Mouse (Mus musculus) myocyte (in vitro differentiated cells): ENCODE results near the gene Dock1. TPM values are rescaled to one million over a fixed set of nuclear protein-coding genes. Genes with fewer than 3 reads are reported as not detected.

Experiments
- H3K27me3 ChIP-seq: one replicate; pipeline ENCODE4 v1.6.1; 2011; ENCODE audit not compliant: control insufficient read depth, insufficient read depth, insufficient read length
- H3K36me3 ChIP-seq: one replicate; pipeline ENCODE4 v1.6.1; 2011; ENCODE audit not compliant: control insufficient read depth, insufficient read depth
- H3K4me2 ChIP-seq: one replicate; pipeline ENCODE4 v1.6.1; 2011; ENCODE audit warnings: low read depth, control low read depth
- H3K4me3 ChIP-seq: one replicate; pipeline ENCODE4 v1.5.1; 2011; ENCODE audit warnings: mild to moderate bottlenecking, control low read depth, moderate library complexity
- H3K79me2 ChIP-seq: one replicate; pipeline ENCODE4 v1.6.1; 2011; ENCODE audit not compliant: control insufficient read depth, insufficient read depth
- H3ac ChIP-seq: one replicate; pipeline ENCODE4 v1.6.1; 2011; ENCODE audit not compliant: control insufficient read depth, insufficient read length
- CEBPB ChIP-seq: IDR thresholded peaks from 2 replicates; pipeline ENCODE4 v1.6.1; 2011; ENCODE audit warnings: mild to moderate bottlenecking, moderate library complexity; ENCODE audit not compliant: poor library complexity, insufficient read depth, severe bottlenecking
- E2F4 ChIP-seq: IDR thresholded peaks from one replicate; pipeline ENCODE4 v1.6.1; 2011; ENCODE audit warnings: mild to moderate bottlenecking, control low read depth, moderate library complexity; ENCODE audit not compliant: insufficient read depth
- MAX ChIP-seq: IDR thresholded peaks from one replicate; pipeline ENCODE4 v1.6.1; 2011; ENCODE audit warnings: low read depth, mild to moderate bottlenecking, control low read depth
- MYOD1 ChIP-seq, 3 experiments: IDR thresholded peaks; one replicate each; pipeline ENCODE4 v1.6.1; 2011; ENCODE audit warnings: control low read depth in 2 of 3, low read depth in 2 of 3, mild to moderate bottlenecking in 2 of 3, moderate library complexity in 1 of 3; ENCODE audit not compliant: insufficient read length in 2 of 3, control insufficient read depth in 1 of 3
- MYOG ChIP-seq, 3 experiments: IDR thresholded peaks; one replicate each; pipeline ENCODE4 v1.6.1; 2011; ENCODE audit warnings: control low read depth in 2 of 3, low read depth in 2 of 3, mild to moderate bottlenecking in 2 of 3; ENCODE audit not compliant: insufficient read length in 2 of 3, control insufficient read depth in 1 of 3, insufficient read depth in 1 of 3
- POLR2A ChIP-seq: IDR thresholded peaks from one replicate; pipeline ENCODE4 v1.6.1; 2011; ENCODE audit warnings: low read depth, mild to moderate bottlenecking, control low read depth, moderate library complexity; ENCODE audit not compliant: insufficient read length
- POLR2AphosphoS2 ChIP-seq: IDR thresholded peaks from one replicate; pipeline ENCODE4 v1.6.1; 2011; ENCODE audit warnings: low read depth, control low read depth; ENCODE audit not compliant: insufficient read length
- REST ChIP-seq: IDR thresholded peaks from one replicate; pipeline ENCODE4 v1.6.1; 2011; ENCODE audit warnings: mild to moderate bottlenecking, control low read depth, moderate library complexity; ENCODE audit not compliant: insufficient read depth, insufficient read length
- SRF ChIP-seq: IDR thresholded peaks from one replicate; pipeline ENCODE4 v1.6.1; 2011; ENCODE audit warnings: low read depth; ENCODE audit not compliant: control insufficient read depth, insufficient read length
- TCF12 ChIP-seq: IDR thresholded peaks from one replicate; pipeline ENCODE4 v1.6.1; 2011; ENCODE audit warnings: mild to moderate bottlenecking, control low read depth; ENCODE audit not compliant: poor library complexity, insufficient read depth, severe bottlenecking
- TCF3 ChIP-seq: IDR thresholded peaks from one replicate; pipeline ENCODE4 v1.6.1; 2011; ENCODE audit warnings: low read depth, control low read depth; ENCODE audit not compliant: insufficient read length
- USF1 ChIP-seq: IDR thresholded peaks from one replicate; pipeline ENCODE4 v1.6.1; 2011; ENCODE audit warnings: low read depth, mild to moderate bottlenecking, control low read depth, moderate library complexity
- polyA plus RNA-seq: library from polyadenylated mRNA; unstranded; fragments of >200 nt; fragmentation: generic; extraction: Trizol; gene quantifications from one replicate; pipeline ENCODE4 v1.2.1, GENCODE M21; 2012; ENCODE audit warnings: missing spikeins

Dock1 gene
- polyA plus RNA-seq, 1 experiment = 6.2 TPM

DNA sequence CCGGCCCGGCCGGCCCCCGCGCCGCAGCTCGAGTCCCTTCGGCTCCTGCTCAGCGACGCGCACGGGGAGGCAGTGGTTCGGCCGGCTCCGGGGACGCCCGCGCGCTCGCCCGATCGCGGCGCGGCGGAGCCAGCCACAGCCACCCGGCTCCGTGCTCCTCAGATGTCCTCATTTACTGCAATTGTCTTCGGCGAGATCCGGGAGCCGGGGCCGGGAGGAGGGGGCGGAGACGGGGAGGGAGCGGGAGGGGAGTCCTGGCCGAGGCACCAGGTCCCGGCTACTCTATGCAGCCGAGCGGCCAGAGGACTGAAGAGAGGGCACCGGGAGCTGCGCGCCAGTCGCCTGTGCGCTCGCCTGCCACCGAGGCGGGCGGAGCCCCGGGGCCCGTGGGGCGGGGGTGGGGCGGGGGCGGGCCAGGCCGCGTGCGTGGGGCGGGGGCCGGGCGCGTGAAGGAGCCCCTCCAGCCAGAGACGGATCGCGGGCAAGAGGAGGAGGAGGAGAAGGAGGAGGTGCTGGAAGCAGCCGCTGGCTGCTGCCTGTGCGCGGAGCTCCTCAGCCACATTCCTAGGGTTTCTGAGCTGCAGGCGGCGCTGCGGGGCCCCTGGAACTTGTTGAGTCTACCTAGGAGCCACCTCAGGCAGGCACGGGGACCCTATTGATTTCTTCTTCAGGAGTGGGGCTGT lies 267.6 kb downstream of the Dock1 start, which contains the start of gene Fam196a:
Gene Fam196a (minus strand): TSS at position 504 of the 683 bp plus-strand sequence.
- Histone ChIP-seq H3K4me2 (no peak within 1 kb of the TSS), H3K36me3 (no peaks in the 10 kb centered on the region), H3ac (no peak within 1 kb of the TSS), H3K4me3 (no peak within 1 kb of the TSS), H3K79me2 (no peaks in the 10 kb centered on the region), H3K27me3 (no peaks in the 10 kb centered on the region)
- no peak for TF ChIP-seq REST
- no peak for TF ChIP-seq POLR2AphosphoS2
- TF ChIP-seq E2F4 = no peak
- TF ChIP-seq MYOD1 (IDR thresholded peaks at IDR 0.05; ENCODE audit: control insufficient read depth in 1 of 3, insufficient read length in 2 of 3, low read depth in 2 of 3) = no peak
- no peak for TF ChIP-seq MYOG (IDR thresholded peaks at IDR 0.05; ENCODE audit: control insufficient read depth in 1 of 3, insufficient read depth in 1 of 3, insufficient read length in 2 of 3, low read depth in 2 of 3)
- TF ChIP-seq SRF = no peak
- TF ChIP-seq CEBPB = no peak
- TF ChIP-seq TCF12 = no peak
- TF ChIP-seq MAX = no peak
- TF ChIP-seq TCF3 = no peak
- TF ChIP-seq POLR2A = no peak
- no peak for TF ChIP-seq USF1

- H3K4me2 ChIP-seq = no peak overlapping the region
- no peak overlapping the region for H3ac ChIP-seq
- no peaks in the 10 kb centered on the region for H3K36me3 ChIP-seq
- H3K79me2 ChIP-seq = no peaks in the 10 kb centered on the region
- TF ChIP-seq SRF = no peak
- TF ChIP-seq POLR2AphosphoS2 = no peak
- TF ChIP-seq MYOD1 (IDR thresholded peaks at IDR 0.05; ENCODE audit: control insufficient read depth in 1 of 3, insufficient read length in 2 of 3, low read depth in 2 of 3) = no peak
- TF ChIP-seq TCF12 = no peak
- H3K27me3 ChIP-seq = no peaks in the 10 kb centered on the region
- no peak overlapping the region for H3K4me3 ChIP-seq
Measured at GRCm38 (mm10) chr7:134941891-134942290, 271.4 kb downstream of the Dock1 start.

DNA sequence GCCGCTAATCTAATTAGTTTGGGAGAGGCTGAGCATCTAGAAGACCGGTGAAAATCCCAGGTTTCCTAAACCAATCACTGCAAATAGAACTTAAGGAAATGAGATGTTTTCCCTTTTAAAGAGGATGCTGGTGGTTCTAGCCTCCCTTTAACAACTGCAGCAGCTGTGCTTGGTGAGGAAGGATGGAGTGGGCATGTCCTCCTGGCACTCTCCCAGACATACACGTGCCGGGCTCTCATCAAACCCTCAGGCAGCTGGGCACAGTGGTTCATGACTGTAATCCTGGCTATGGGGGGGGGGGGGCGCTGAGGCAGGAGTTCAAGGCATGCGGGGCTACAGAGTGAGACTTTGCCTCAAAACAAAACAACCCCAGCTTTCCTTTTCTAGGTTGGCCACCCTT lies 272.6 kb downstream of the Dock1 start:
- H3K79me2 ChIP-seq = no peaks in the 10 kb centered on the region
- no peak overlapping the region for H3K4me3 ChIP-seq
- no peak overlapping the region for H3ac ChIP-seq
- no peaks in the 10 kb centered on the region for H3K27me3 ChIP-seq
- H3K36me3 ChIP-seq = no peaks in the 10 kb centered on the region
- no peak for TF ChIP-seq POLR2AphosphoS2
- no peak for TF ChIP-seq MAX
- no peak for TF ChIP-seq MYOD1 (IDR thresholded peaks at IDR 0.05; ENCODE audit: control insufficient read depth in 1 of 3, insufficient read length in 2 of 3, low read depth in 2 of 3)
- no peak for TF ChIP-seq SRF
- no peak for TF ChIP-seq POLR2A
- TF ChIP-seq TCF12 = no peak
- no peak for TF ChIP-seq E2F4
- no peak for TF ChIP-seq USF1
- no peak for TF ChIP-seq TCF3
- no peak for TF ChIP-seq CEBPB
- no peak for TF ChIP-seq REST
- no peak overlapping the region for H3K4me2 ChIP-seq

- H3ac ChIP-seq = no peak overlapping the region
- no peaks in the 10 kb centered on the region for H3K79me2 ChIP-seq
- H3K36me3 ChIP-seq = no peaks in the 10 kb centered on the region
- TF ChIP-seq TCF3 = no peak
- no peak for TF ChIP-seq SRF
- TF ChIP-seq MYOG (IDR thresholded peaks at IDR 0.05; ENCODE audit: control insufficient read depth in 1 of 3, insufficient read depth in 1 of 3, insufficient read length in 2 of 3, low read depth in 2 of 3) = no peak
- TF ChIP-seq E2F4 = no peak
- TF ChIP-seq POLR2A = no peak
- TF ChIP-seq MAX = no peak
- no peaks in the 10 kb centered on the region for H3K27me3 ChIP-seq
- H3K4me3 ChIP-seq = no peak overlapping the region
- no peak overlapping the region for H3K4me2 ChIP-seq
Measured at GRCm38 (mm10) chr7:134943701-134944100, 273.2 kb downstream of the Dock1 start.

- Histone ChIP-seq H3K36me3 (no peaks in the 10 kb centered on the region), H3ac (no peak overlapping the region), H3K4me3 (no peak overlapping the region), H3K79me2 (no peaks in the 10 kb centered on the region), H3K27me3 (no peaks in the 10 kb centered on the region), H3K4me2 (no peak overlapping the region)
- TF ChIP-seq REST (no peak), USF1 (no peak), MYOG (IDR thresholded peaks at IDR 0.05; ENCODE audit: control insufficient read depth in 1 of 3, insufficient read depth in 1 of 3, insufficient read length in 2 of 3, low read depth in 2 of 3) (no peak), E2F4 (no peak), POLR2A (no peak), TCF3 (no peak), MAX (no peak), TCF12 (no peak)
Measured at GRCm38 (mm10) chr7:134945925-134946716, 275.7 kb downstream of the Dock1 start.
